Mouse (Mus musculus) limb, embryonic 12.5 days (tissue): ENCODE measurements at regions not wholly inside any gene's neighbourhood (a gene's known extent, or its start where the extent isn't known, plus 50 kb on each side); places are given as distances from the start of the nearest gene placed in this dataset.

Source experiments
- ATAC-seq: fragments of 200-750 bp; cut with Nextera tagmentation; 2 replicates; pipeline ENCODE4 v1.8.0; 2017; ENCODE audit warnings: low read depth, moderate TSS enrichment; ENCODE audit not compliant: insufficient number of reproducible peaks, insufficient read depth, low FRiP score, low TSS enrichment
- H3K27ac ChIP-seq: fragments of 300-500 bp; sonication (generic); 2 replicates; pipeline ENCODE4 v1.5.1; 2016; ENCODE audit warnings: mild to moderate bottlenecking, moderate library complexity
- H3K27me3 ChIP-seq: fragments of 300-500 bp; sonication (generic); 2 replicates; pipeline ENCODE4 v1.6.1; 2016; ENCODE audit warnings: mild to moderate bottlenecking, moderate library complexity
- H3K36me3 ChIP-seq: fragments of 300-500 bp; sonication (generic); 2 replicates; pipeline ENCODE4 v1.6.1; 2016; ENCODE audit warnings: mild to moderate bottlenecking, moderate library complexity
- H3K4me1 ChIP-seq: fragments of 300-500 bp; sonication (generic); replicated peaks from 2 replicates; pipeline ENCODE4 v1.6.1; 2016
- H3K4me2 ChIP-seq: fragments of 300-500 bp; sonication (generic); 2 replicates; pipeline ENCODE4 v1.6.1; 2016; ENCODE audit warnings: mild to moderate bottlenecking, moderate library complexity
- H3K4me3 ChIP-seq: fragments of 300-500 bp; sonication (generic); replicated peaks from 2 replicates; pipeline ENCODE4 v1.5.1; 2016; ENCODE audit warnings: mild to moderate bottlenecking
- H3K9ac ChIP-seq: fragments of 300-500 bp; sonication (generic); replicated peaks from 2 replicates; pipeline ENCODE4 v1.6.1; 2016; ENCODE audit warnings: mild to moderate bottlenecking, moderate library complexity
- H3K9me3 ChIP-seq: fragments of 300-500 bp; sonication (generic); 2 replicates; pipeline ENCODE4 v1.6.1; 2016; ENCODE audit warnings: mild to moderate bottlenecking, moderate library complexity
- WGBS: fragments of 180-500 bp; shearing (Covaris S2); methylation state at CpG from one replicate; pipeline ENCODE4 v1.1.7; 2016; 5-methylcytosine and 5-hydroxymethylcytosine counted together

- Histone ChIP-seq H3K4me3 (no peak overlapping the region), H3K9ac (no peak overlapping the region), H3K36me3 (no peaks in the 10 kb centered on the region), H3K27me3 (no peaks in the 10 kb centered on the region), H3K4me2 (0 out of 2 replicates have a peak overlapping the region, but pooled peaks have one; percentile 49), H3K9me3 (no peaks in the 10 kb centered on the region), H3K27ac (no peak overlapping the region), H3K4me1 (peaks cover 9% of the 10 kb centered on the region)
- WGBS: 44% methylated on average over 5 of the region's 5 CpGs
- no peak for ATAC-seq
Observed at GRCm38 (mm10) chr14:120831397-120831796, 79.6 kb upstream of the Ipo5 start.

DNA sequence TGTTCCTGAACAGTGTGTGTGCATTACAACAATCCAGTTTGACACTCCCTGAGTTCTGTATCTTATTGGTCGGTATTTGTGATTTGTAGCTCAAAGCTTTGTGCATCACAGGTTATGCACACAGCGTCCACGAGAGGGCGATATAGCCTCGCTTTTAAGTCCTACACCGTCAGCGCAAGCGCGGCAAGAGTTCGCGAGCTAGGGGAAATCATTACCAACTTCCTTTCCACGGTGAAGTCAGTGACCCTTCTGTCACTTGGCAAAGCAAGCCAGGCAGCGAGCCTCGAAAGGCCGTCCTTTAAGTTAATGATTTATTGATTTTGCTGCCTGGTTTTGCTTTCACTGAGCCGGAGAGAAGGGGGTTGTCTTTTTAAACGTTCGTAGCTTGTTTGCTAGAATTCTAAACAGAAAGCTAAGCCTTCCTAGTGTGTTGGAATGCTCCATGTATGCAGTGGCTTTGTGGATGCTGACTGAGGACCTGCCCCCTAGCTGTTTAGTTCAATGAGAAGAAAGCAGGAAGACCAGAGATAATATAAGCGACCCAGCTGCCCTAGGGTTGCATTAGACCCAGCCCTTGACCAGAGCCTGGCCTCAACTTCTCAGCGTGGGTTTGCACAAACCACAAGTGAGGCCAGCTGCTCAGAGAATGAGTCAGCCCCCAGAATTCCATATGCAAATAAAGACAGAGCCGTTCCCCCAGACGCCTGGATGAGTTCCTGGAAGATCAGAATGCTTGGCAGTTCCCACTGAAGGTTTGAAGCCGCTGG is 79.0 kb upstream of the Ipo5 start:
- Histone ChIP-seq H3K36me3 (no peaks in the 10 kb centered on the region), H3K9ac (0 out of 2 replicates have a peak overlapping the region, but pooled peaks have one; percentile 35), H3K4me3 (peak overlapping the region; percentile 24), H3K9me3 (no peaks in the 10 kb centered on the region), H3K27me3 (no peaks in the 10 kb centered on the region), H3K4me2 (peak overlapping the region; percentile 49), H3K27ac (peak overlapping the region; percentile 79), H3K4me1 (peaks cover 9% of the 10 kb centered on the region)
- 7% methylated on average over 23 of the region's 23 CpGs for WGBS
- peak; percentile 85 for ATAC-seq

DNA sequence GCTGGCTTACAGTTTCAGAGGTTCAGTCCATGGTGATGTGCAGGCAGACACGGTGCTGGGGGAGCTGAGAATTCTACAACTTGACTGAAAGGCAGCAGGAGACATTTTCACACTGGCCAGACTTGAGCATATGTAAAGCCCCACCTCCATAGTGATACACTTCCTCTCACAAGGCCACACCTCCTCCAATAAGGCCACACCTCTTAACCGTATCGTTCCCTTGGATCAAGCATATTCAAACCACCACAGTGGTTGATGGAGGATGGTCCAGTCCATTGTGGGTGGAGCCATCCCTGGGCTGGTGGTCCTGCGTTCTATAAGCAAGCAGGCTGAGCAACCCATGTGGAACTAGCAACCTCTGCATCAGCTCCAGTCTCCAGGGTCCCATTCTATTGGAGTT is 76.2 kb upstream of the Ipo5 start:
- H3K4me3 ChIP-seq: no peak overlapping the region
- H3K4me2 ChIP-seq: no peak overlapping the region
- no peak overlapping the region for H3K9ac ChIP-seq
- no peaks in the 10 kb centered on the region for H3K36me3 ChIP-seq
- ATAC-seq: no peak
- H3K9me3 ChIP-seq: no peaks in the 10 kb centered on the region
- no peak overlapping the region for H3K27ac ChIP-seq
- WGBS: 86% methylated on average over 4 of the region's 4 CpGs
- peaks cover 13% of the 10 kb centered on the region for H3K4me1 ChIP-seq
- no peaks in the 10 kb centered on the region for H3K27me3 ChIP-seq

DNA sequence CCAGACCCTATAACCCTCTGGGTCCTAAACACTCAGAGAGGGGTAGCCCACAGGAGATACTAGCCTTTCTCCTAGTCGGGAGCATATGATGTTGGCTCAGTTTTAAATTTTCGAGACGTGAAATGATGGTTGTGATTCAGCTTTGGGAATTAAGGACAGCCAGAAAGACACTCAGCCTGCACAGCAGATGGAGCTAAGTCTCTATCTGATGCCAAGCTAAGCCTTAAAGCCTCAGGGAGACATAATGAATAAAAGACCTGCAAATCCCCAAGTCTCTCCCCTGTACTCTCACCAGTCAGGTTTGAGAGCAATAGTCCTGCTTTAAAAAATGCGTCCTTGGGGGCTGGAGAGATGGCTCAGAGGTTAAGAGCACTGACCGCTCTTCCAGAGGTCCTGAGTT is 75.3 kb upstream of the Ipo5 start:
- H3K9me3 ChIP-seq: no peaks in the 10 kb centered on the region
- H3K4me2 ChIP-seq: no peak overlapping the region
- H3K4me1 ChIP-seq: peaks cover 13% of the 10 kb centered on the region
- no peak for ATAC-seq
- WGBS: 74% methylated on average over 5 of the region's 5 CpGs
- H3K36me3 ChIP-seq: no peaks in the 10 kb centered on the region
- no peaks in the 10 kb centered on the region for H3K27me3 ChIP-seq
- no peak overlapping the region for H3K27ac ChIP-seq
- H3K4me3 ChIP-seq: no peak overlapping the region
- H3K9ac ChIP-seq: no peak overlapping the region

DNA sequence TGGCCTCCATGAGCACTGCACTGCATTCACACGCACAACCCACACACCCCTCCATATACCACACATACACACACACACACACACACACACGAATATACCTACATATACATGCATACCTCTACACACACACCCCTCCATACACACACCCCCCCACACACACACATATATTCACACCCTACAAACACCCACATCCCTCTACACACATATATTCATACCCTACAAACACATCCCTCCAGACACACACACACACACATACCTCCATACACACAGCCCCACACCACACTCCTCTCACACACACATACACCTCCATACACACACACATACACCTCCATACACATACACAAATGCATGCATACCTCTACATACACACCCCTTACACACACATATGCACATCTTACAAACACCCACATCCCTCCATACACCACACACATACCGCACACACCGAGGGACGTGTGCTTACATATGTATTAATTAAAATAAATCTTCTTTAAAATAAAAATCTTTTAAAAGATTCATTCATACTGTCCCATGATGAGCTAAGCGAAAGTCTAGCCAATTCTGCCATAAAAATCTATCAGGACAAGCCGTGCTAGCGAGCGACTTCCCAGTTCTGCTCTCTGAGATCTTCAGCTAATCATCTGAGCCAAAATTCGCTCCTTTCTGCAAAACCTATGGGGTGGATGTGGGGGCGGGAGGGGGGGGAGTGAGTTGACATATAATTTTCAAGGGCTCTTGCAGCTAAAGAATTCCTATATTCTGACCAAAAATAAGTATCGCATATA is 74.3 kb upstream of the Ipo5 start:
- H3K27me3 ChIP-seq: no peaks in the 10 kb centered on the region
- no peak overlapping the region for H3K9ac ChIP-seq
- no peak overlapping the region for H3K27ac ChIP-seq
- no peaks in the 10 kb centered on the region for H3K9me3 ChIP-seq
- peaks cover 13% of the 10 kb centered on the region for H3K4me1 ChIP-seq
- H3K4me2 ChIP-seq: no peak overlapping the region
- ATAC-seq: no peak
- H3K36me3 ChIP-seq: no peaks in the 10 kb centered on the region
- 86% methylated on average over 12 of the region's 12 CpGs for WGBS
- H3K4me3 ChIP-seq: no peak overlapping the region

GRCm38 (mm10) chr14:120840900-120841299 is 70.1 kb upstream of the Ipo5 start:
- H3K9me3 ChIP-seq: no peaks in the 10 kb centered on the region
- ATAC-seq: no peak
- no peak overlapping the region for H3K4me2 ChIP-seq
- H3K9ac ChIP-seq: no peak overlapping the region
- H3K4me3 ChIP-seq: no peak overlapping the region
- no peaks in the 10 kb centered on the region for H3K27me3 ChIP-seq
- peaks cover 4% of the 10 kb centered on the region; the same call in 1 of the 2 replicates for H3K4me1 ChIP-seq
- no peak overlapping the region for H3K27ac ChIP-seq
- WGBS: 82% methylated on average over 6 of the region's 6 CpGs
- H3K36me3 ChIP-seq: no peaks in the 10 kb centered on the region

GRCm38 (mm10) chr14:120841311-120841710 is 69.7 kb upstream of the Ipo5 start:
- 90% methylated on average over 6 of the region's 6 CpGs for WGBS
- H3K4me3 ChIP-seq: no peak overlapping the region
- H3K36me3 ChIP-seq: no peaks in the 10 kb centered on the region
- no peak overlapping the region for H3K4me2 ChIP-seq
- H3K4me1 ChIP-seq: peaks cover 4% of the 10 kb centered on the region; the same call in 1 of the 2 replicates
- no peaks in the 10 kb centered on the region for H3K27me3 ChIP-seq
- H3K9me3 ChIP-seq: no peaks in the 10 kb centered on the region
- H3K9ac ChIP-seq: no peak overlapping the region
- ATAC-seq: no peak
- H3K27ac ChIP-seq: no peak overlapping the region

DNA sequence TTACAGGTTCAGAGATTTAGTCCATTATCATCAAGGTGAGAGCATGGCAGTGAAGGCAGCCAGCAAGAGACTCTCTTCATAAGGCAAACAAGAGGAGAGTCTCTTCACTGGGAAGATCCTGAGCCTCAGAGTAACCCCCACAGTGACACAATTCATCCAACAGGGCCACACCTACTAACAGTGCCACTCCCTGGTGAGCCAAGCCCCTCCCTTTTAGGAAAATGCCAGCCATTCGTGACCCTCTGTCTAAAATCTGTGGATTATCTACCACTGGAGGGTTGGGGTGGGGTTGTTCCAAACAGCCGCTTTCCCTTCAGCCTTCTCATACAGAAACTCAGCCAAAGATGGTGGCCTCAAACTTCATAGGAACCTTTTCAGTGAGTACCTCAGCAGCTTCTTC is 65.9 kb upstream of the Ipo5 start:
- H3K4me2 ChIP-seq: no peak overlapping the region
- no peaks in the 10 kb centered on the region for H3K9me3 ChIP-seq
- peaks cover 12% of the 10 kb centered on the region for H3K4me1 ChIP-seq
- H3K9ac ChIP-seq: no peak overlapping the region
- H3K4me3 ChIP-seq: no peak overlapping the region
- no peaks in the 10 kb centered on the region for H3K36me3 ChIP-seq
- no peak for ATAC-seq
- no peaks in the 10 kb centered on the region for H3K27me3 ChIP-seq
- H3K27ac ChIP-seq: no peak overlapping the region
- WGBS: 76% methylated on average over 2 of the region's 2 CpGs

- Histone ChIP-seq H3K4me1 (peaks cover 12% of the 10 kb centered on the region), H3K27ac (no peak overlapping the region), H3K27me3 (no peaks in the 10 kb centered on the region), H3K36me3 (no peaks in the 10 kb centered on the region), H3K4me3 (no peak overlapping the region), H3K4me2 (no peak overlapping the region), H3K9me3 (no peaks in the 10 kb centered on the region), H3K9ac (no peak overlapping the region)
- WGBS: 66% methylated on average over 10 of the region's 10 CpGs
- ATAC-seq: no peak
Observed at GRCm38 (mm10) chr14:120846073-120846850, 64.8 kb upstream of the Ipo5 start.

DNA sequence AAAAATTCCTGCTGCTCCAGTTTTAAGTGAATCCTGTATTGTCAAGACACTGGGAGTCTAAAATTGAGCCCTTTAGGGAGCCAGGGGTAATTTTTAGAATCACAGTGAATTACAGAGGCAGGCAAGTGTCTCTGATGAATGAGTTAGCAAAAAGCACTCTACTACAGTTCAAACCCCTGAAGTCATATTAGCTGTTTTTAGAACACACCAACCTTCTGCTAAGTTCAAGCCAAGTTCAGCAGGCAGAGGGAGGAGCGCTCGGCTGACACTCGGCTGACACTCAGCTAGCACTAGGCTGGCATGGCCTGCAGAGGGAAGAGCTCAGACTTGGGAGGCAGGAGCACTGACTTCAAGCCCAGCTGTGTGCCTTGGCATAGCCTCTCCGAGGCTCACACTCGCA is 64.0 kb upstream of the Ipo5 start:
- no peaks in the 10 kb centered on the region for H3K36me3 ChIP-seq
- H3K4me1 ChIP-seq: peaks cover 12% of the 10 kb centered on the region
- H3K27ac ChIP-seq: no peak overlapping the region
- 78% methylated on average over 5 of the region's 5 CpGs for WGBS
- no peaks in the 10 kb centered on the region for H3K27me3 ChIP-seq
- no peaks in the 10 kb centered on the region for H3K9me3 ChIP-seq
- H3K9ac ChIP-seq: no peak overlapping the region
- no peak for ATAC-seq
- H3K4me3 ChIP-seq: no peak overlapping the region
- H3K4me2 ChIP-seq: no peak overlapping the region
